Mouse (Mus musculus) forelimb bud, embryonic 11.5 days (tissue): ENCODE measurements around the gene Glb1l2.

Source experiments
- DNase-seq: peaks from one replicate; pipeline ENCODE4 v3.0.0-alpha.2; 2012; ENCODE audit warnings: low read depth, low spot score

Glb1l2 gene

DNA sequence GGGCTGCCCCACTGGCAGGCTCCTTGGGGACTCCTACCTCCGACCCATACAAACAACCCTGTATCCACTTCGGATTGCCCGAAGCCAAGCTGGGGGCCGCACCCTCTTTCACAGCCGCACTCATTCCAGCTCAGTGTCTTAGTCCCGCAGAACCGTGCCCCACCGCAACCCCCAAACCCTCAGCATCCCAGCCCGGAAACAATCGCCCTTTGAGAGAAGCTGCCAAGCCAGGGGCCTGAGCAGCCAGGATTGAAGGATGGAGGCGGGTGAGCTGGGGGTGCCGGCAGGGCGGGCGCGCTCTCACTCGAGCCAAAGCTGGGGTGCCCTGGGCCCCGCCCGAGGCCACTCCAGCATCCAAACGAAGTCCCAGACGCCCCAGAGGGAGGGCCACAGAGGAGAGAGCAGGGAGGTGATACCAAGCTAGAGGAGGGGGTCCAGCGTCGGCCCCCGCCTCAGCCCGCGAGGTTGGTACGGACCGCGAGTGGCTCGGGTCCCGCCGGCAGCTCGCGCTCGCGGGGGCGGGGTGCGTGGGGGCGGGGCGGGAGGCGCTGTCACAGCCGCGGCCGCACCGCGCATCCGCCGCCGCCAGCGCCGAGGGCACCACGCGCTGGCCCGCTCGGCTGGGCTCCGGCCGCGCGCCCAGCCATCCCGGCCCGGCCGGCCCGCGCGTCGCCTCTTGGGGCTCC lies 72.9 kb downstream of the Glb1l2 start, which contains the start of gene B3gat1:
TSS of gene B3gat1 (plus strand) at position 523 of the 686 bp plus-strand sequence.
- DNase-seq, result peak; percentile 6

GRCm38 (mm10) chr9:26728556-26728955 lies 77.7 kb downstream of the Glb1l2 start:
- no peak for DNase-seq

- peak; percentile 73 for DNase-seq
Observed at GRCm38 (mm10) chr9:26727445-26727844, 78.8 kb downstream of the Glb1l2 start.

GRCm38 (mm10) chr9:26725709-26726108 lies 80.6 kb downstream of the Glb1l2 start:
- no peak for DNase-seq

GRCm38 (mm10) chr9:26721771-26722170 lies 84.5 kb downstream of the Glb1l2 start:
- no peak for DNase-seq

- DNase-seq, result no peak
Observed at GRCm38 (mm10) chr9:26718388-26718787, 87.9 kb downstream of the Glb1l2 start.
